Mouse (Mus musculus): ENCODE measurements around the gene Unk.

Gene Unk

DNA sequence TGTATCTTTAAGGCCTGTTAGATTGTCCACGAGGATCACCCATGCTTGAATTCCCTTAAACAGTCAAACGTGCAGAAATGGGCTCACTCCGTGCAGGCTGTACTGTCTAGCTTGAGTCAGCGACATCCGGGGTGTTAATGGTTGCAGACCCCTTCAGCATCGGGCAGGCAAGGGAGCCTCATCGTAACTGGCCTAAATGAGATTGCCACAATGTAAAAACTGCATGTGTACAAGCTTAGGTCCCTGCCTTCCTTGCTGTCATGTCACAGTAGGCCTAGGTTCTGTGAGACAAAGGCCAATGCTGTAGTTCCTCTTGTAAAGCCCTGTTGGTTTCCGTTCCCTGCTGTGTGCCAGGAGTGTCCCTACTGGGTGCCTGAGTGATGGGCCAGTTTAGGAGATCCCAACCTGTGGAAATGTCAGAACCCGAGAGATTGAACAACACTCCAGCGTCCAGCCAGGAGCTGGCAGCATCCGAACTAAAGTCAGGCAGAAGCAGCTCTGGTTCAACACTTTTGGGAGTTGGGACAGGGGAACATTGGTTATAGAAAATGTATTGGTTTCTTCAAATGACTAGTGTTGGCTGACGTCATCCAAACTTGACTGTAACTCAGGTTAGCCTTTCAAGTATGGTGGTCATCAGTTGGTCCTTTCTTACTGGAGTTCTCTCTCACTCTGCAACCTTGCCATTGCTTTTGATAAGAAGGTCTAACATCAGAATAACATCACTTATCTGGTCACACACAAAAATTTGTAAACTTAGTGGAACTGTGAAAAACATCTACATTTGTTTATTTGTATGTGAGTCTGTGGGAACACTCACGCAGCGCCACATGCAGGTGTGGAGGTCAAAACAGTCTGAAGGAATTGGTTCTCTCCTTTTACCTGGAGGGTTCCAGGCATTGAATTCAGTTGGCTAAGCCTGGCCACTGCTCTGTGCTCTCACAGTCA lies 1.1 kb downstream of the Unk start:
- DNase-seq (ENCODE audit: low spot score in 2 of 2), result no peak

DNA sequence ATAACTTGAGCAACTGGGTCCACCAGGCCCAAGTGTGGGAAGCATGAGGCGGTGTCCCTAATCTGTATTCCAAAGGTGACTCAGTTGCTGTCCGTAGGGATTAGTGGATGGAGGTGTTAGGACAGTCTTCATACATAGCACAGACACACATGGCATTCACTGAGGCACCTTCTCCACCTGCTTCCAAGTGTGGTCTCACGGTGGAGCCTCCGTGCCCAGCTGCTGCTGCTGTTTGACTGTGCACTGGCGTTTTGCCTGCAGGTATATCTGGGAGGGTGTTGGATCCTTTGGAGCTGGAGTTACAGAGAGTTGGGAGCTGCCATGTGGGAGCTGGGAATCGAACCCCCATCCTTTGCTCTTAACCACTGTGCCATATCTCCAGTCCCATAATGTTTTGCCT lies 4.5 kb downstream of the Unk start:
- no peak for DNase-seq (ENCODE audit: low spot score in 2 of 2)

DNA sequence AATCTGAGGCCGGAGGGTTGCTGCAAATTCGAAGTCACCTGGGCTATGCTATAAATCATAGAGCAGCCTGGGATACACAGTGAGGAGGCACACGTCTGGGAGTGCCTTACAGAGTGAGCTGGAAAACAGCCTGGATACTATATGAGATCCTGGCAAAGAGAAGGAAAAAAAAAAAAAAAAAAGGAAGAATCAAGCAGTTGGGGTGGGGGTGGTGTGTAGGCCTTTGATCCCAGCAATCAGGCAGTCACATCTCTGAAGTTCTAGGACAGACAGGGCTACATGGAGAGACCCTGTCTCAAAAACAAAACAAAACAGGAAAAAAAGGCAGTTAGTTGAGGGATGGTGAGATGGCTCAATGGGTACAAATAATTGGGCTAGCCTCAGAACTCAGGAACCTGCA lies 6.5 kb downstream of the Unk start:
- no peak for DNase-seq (ENCODE audit: low spot score in 2 of 2)

DNA sequence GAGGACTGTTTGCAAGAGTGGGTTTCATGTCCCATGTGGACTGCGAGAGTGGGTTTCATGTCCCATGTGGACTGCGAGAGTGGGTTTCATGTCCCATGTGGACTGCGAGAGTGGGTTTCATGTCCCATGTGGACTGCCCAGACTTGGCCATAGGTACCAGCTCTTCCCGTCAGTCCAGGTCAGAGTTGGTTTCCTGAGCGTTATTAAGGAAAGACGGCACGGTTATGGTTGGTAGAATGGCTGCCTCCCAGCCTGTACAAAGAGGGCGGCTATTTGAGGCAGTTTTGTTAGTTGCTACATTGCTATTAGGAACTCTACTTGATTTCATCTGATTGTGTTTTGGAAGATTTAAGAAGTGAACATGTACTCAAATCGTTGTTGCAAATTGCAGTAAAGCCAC lies 7.7 kb downstream of the Unk start:
- no peak for DNase-seq (ENCODE audit: low spot score in 2 of 2)

DNA sequence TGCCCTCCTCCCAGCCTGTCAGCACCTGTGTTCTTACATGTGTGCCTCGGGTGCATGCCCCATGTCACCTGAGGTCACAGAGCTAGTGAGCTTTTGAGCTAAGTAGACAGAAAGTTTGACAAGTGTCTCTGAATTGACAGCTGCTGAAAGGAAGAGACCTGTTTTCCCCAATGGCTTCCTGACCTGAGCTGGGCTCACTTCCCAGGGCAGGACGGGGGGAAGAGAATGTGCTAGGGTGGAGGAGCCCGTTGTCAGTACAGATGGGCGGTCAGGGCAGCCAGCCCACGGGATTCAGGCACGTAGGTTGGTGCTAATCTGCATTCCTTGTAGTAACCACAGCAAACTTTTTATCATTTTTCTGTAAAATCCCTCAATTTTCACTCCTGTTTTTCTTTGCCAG lies 10.5 kb downstream of the Unk start:
- DNase-seq (ENCODE audit: low spot score in 2 of 2), result no peak

DNA sequence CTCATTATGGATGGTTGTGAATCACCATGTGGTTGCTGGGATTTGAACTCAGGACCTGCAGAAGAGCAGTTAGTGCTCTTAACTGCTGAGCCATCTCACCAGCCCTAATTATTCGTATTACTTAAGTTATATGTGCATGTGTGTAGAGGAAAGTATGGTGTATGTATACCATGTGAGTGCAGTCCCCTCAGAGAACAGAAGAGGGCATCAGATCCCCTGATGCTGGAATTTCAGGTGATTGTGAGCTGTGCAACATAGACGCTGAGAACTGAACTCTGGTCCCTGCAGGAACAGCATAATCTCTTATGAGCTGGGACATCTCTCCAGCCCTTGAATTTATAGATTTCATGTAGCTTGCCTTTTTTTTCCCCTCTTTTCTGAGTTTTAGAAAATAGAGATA lies 11.7 kb downstream of the Unk start:
- DNase-seq (ENCODE audit: low spot score in 2 of 2), result no peak

DNA sequence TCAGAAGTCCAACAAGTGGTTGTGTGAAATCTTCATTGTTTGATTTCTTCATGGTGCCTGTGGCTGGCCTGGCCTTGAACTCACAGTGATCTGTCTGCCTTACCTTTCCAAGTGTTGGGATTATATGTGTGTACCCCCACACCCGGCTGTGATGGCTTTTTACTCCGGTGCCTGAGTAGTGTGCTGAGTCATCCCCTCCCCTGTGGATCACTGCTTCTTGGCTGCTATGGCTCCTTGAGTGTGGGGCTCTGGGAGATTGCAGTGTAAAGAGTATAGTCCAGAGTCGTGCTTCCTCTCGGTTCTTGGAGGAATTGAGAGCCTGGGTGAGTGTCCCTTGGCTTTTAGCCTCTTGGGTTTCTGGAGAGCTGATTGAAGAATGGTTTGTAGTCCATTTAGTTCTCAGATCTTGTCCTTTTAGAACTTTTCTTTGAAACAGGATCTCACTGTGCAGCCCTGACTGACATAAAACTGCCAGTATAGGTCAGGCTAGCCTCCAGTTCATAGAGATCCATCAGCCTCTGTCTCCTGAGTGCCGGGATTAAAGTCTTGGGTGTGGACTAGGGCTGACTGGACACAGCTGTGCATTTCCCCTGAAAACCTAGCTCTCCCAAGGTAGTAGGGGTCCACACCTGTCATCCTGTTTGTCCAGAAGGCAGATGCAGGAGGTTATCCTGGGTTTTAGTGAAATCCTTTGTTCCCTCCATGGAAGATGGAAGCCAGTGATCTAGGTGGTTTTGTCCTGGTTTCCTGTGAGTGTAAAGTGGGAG lies 12.4 kb downstream of the Unk start:
- DNase-seq (ENCODE audit: low spot score in 2 of 2), result no peak

DNA sequence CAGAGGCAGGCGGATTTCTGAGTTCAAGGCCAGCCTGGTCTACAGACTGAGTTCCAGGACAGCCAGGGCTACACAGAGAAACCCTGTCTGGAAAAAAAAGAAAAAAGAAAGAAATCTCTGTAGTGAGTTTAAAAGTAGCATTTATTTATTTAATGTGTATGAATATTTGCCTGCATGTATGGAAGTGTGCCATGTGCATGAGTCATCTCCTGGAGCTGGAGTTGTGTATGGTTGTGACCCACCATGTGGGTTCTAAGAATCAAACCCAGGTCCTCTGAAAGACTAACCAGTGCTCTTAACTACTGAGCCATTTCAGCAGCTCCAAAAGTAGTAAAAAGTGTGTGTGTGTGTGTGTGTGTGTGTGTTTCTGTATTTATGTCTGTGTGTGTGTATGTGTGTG lies 13.2 kb downstream of the Unk start:
- no peak for DNase-seq (ENCODE audit: low spot score in 2 of 2)

DNA sequence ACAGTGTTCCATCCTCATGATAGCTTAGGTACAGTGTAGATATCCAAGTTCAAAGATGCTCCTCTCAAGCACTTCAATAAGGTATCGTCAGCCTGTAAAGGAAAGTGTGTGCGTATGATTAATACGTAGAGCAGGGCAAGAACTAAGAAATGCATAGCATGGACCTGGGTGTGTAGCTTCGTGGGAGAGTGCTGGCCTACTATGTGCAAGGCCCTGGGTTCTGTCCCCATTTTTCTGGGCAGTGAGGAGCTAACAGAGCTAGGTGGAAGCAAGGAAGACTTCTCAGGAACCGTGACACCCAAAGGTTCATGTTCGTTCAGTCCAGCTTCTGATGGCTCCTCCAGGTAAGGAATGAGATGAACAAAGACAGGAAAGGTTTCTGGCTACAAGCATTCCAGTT lies 15.1 kb downstream of the Unk start:
- DNase-seq (ENCODE audit: low spot score in 2 of 2), result no peak

DNA sequence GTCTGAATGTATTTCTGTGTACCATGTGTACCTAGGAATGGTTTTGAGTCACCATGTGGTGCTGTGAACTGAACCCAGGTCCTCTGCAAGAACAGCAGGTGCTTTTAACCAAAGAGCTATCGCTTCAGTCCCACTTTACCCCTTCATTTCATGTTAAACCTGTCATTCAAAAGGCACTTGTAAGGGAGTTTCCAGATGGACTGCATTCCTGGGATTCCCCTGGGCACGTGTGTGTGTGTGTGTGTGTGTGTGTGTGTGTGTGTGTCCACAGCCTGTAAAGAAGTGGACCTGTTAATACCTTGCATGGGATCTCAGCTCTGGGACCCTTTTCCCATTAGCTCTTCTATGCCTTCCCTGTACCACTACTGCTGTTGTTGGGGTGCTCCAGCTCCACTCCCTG lies 19.5 kb downstream of the Unk start:
- DNase-seq (ENCODE audit: low spot score in 2 of 2), result no peak

DNA sequence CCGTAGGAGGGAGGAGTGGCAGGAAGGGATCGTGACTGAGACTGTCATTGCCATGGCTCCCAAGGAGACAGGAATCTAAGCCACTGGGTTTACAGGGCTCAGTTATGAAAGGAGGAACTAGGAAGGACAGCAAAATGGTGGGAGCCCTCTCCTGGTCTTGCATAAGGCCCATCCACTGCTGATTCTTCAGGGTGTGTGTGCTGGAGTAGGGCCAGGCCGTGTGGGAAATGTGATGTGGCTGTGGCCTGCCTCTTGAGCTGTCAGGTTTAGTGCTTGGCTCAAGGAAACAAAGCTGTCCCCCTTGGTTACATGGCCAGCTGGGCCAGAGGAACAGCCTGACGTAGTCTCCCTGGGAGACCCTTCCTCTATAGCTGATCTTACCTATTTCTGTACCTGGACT lies 20.1 kb downstream of the Unk start:
- no peak for DNase-seq (ENCODE audit: low spot score in 2 of 2)

DNA sequence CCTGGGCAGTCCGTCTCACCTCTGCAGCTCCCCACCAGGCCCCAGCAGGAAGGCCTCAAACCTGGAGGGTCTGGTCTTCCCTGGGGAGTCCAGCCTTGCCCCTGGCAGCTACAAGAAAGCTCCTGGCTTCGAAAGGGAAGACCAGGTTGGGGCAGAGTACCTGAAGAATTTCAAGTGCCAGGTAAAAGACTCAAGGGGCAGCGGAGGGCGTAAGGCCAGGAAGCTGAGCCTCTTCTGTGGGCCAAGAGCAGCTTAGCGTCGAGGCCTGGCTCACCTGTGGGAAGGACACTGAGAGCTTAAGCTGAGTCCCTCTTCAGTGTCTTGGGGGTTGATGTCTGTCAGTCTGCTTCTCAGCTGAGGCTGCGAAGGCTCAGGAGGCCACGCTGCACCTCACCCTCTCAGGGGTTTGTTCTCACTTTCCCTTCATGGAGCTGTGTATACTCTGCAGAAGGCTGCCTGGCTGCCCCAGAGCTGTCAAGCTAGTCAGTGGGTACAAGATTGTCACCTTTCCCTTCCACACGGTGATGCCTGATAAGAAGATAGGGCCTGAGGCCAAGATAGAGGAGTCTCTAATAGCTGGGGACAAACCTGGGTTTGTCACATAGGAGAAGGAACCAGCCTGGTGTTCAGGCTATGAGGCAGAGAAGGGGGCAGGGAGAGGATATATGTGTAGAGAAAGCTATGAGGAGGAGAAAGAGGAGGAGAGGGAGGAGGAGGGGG lies 23.5 kb downstream of the Unk start:
- DNase-seq (ENCODE audit: low spot score in 2 of 2), result no peak

DNA sequence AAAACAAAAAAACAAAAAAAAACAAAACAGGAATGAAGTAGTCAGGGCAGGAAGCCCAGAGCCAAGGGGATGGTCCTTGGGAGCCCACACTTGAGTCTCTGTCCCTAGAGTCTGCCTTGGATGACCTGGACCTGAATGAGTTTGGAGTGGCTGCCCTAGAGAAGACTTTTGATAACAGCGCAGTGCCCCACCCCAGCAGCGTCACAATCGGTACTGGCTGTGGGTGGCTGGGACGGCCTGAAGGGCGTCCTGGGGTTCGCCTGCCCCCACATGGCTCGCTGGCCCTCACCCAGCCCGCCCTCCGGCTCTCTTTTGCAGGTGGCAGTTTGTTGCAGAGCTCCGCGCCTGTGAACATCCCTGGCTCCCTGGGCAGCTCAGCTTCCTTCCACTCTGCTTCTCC lies 25.8 kb downstream of the Unk start:
- DNase-seq (ENCODE audit: low spot score in 2 of 2), result no peak

DNA sequence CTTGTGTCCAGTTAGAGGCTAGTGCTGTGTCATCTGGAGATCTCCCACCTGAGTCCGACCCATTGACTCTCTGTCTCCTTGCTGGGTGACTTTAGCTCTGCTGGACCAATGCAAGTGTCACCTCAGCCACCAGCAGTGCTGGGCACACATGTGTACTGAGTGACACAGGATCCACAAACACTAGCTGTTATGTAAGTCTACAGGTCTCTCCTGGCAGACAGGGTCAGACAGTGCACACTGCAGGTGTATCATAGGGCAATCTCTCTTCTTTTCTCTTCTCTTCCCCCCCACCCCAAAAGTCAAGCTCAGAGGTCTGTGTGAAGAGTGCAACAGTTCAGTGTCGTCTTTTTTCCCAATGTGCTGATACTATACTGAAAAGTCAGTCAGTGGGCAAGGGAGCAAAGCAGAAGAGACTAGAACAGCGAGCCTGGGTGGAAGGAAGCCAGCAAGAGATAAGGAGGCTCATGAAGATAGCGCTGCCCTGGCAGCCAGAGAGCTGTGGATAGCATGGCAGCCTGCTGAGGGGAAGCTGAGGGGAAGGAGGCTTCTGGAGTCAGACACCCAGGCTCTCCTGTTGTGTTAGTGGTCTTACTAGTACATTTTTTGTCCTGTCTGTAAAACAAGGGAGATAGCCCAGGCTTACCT lies 27.2 kb downstream of the Unk start:
- DNase-seq (ENCODE audit: low spot score in 2 of 2), result no peak

DNA sequence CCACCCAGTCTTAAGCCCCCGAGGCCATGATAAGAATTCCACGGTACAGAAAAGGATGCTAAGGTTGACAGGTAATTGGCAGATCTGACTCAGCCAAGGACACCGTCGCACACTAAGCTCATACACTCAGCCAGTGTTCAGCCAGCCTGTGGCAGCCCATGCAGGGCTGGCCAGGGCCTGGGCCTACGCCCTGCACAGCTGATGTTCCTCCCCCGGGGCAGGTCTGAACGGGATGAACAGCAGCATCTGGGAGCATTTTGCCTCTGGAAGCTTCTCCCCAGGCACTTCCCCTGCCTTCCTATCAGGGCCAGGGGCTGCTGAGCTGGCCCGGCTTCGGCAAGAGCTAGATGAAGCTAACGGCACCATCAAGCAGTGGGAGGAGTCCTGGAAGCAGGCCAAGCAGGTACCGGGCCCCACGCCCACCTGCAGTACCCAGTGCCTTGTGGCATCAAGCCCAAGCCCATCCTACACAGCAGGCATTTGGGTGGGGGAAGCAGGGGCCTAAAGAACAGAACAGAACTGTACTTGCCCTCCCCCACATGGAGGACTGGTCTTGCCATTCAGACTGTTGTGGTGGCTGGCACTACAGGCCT lies 28.0 kb downstream of the Unk start:
- DNase-seq (ENCODE audit: low spot score in 2 of 2), result peak in 1 of 2 experiments; percentile 71

DNA sequence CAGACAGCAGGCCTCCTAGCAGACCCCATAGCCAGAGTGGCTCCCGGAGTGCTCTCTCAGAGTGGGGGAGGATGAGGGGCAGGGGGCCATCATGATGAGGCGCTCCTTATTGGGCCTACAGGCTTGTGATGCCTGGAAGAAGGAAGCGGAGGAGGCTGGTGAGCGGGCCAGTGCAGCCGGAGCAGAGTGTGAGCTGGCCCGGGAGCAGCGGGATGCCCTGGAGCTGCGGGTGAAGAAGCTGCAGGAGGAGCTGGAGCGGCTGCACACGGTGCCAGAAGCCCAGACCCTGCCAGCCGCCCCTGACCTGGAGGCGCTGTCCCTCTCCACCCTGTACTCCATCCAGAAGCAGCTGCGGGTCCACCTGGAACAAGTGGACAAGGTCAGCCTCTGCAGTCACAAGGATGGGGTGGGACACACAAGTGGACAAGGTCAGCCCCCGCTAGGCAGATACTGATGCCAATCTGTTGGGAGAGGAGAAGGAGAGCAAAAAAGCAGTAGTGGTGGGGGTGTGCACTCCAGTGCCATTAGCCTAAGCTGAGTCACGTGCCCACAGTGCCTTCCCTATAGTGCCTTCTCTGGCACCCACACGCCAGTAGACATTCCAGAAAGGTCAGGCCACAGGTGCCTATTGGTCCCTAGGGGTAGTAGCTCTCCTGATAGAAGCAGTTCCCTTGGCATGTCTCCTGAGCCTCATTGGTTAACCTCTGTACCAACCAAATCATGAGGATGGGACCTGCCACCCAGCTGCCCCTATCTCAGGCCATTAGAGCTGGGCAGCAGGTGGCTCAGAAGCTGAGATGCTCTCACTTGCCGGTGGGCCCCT lies 29.0 kb downstream of the Unk start:
- DNase-seq (ENCODE audit: low spot score in 2 of 2), result no peak

DNA sequence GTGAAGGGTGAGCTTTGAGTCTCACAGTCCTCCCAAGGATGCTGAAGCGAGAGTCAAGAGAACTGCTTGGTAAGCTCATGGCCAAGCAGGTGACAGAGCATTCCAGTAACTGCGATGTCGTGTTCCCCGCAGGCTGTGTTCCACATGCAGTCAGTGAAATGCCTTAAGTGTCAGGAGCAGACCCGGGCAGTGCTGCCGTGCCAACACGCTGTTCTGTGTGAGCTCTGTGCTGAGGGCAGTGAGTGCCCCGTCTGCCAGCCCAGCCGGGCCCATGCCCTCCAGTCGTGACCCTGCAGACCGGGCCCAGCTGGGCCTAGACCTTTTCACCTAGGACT lies 29.5 kb downstream of the Unk start:
- no peak for DNase-seq (ENCODE audit: low spot score in 2 of 2)

DNA sequence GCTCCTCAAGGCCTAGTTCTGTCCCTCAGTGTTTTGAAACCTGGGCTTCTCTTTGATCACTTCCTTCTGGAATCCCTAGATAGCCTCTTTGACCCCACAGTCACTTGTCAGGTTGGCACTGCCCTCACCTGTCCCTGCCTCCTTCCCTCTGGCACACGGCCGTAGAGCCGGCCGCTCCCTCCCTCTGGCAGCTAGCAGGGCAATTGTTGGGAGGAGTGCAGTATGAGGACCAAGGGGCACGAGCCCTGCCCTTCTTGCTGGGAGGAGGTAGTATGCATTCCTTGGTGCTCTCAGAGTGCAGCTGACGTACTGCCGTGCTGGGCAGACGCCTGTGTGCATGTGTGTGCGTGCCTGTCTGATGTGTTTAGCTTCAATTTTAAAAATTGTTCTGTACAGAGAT lies 30.5 kb downstream of the Unk start:
- DNase-seq (ENCODE audit: low spot score in 2 of 2), result no peak

DNA sequence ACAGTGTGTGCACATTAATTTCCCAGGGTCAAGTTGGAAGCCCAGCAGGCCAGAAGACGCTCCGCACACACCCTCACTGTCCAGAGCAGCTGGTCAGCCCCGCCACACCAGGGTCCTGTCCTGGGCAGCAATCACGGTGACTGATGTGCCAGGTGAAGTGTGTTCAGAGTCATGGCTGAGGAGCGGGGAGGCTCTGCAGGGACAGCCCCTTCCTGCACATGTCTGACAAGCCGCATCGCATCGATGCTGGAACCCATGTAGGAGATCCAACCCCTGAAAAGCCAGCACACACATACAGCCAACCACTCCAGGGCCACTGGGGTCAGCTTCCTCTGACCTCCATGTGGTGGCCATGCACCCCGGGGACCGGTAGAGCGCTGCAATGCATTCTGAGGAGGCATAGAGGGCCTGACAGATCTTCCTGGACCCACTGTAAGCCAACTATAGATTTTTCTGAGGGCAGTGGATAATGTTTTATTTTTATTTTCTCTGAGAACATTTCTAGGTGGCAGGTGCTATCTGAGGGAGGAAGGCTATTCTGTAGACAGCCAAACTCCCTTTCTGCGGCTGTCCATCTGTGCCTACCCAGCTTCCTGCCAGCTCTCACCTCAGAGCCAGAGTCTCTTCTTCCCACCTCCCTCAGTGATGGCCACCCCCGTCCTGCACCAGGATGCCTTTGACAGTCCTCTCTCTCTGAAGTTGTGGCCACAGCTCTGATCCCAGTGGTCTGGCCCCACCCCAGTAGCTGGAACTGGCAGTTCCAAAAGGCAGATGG lies 31.7 kb downstream of the Unk start:
- DNase-seq (ENCODE audit: low spot score in 2 of 2), result peak; percentile 42 to 78

DNA sequence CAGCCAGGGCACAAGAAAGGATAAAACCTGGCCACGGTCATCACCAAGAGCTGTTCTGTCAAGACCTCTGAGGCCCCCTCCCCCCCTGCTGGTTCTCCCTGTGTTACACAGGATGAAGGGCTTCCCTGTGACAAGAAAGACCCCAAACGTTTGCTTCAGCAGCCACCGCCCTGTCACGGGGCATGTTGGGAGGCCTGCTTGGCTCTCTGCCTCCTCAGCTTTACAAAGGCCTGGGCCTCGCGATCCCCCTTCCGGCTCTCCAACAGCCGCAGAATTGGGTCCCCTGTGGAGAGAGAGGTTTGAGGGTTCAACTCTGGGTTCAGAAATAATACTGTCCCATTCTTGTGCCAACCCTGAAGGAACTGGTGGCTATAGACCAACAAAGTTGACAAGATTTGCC lies 32.4 kb downstream of the Unk start:
- DNase-seq (ENCODE audit: low spot score in 2 of 2), result no peak

Data from left cerebral cortex, adult 9 months (tissue).